Mouse (Mus musculus) MEL (cell line): ENCODE measurements around the gene Ginm1. TPM values are rescaled to one million over a fixed set of nuclear protein-coding genes. Genes with fewer than 3 reads are reported as not detected.

ENCODE experiments used
- DNase-seq: peaks from one replicate; pipeline ENCODE4 v3.0.0; 2011; ENCODE audit warnings: low read depth, low spot score
- H3K27ac ChIP-seq: 2 replicates; pipeline ENCODE4 v1.5.1; 2012; ENCODE audit warnings: low read depth, mild to moderate bottlenecking, control low read depth, low read length, moderate library complexity; ENCODE audit not compliant: control insufficient read depth
- H3K27me3 ChIP-seq, 2 experiments: fragments of 150-350 bp in 1 of 2; sonication (generic) in 1 of 2; 2 replicates each; pipeline ENCODE4 v1.6.1; 2012; ENCODE audit warnings: low read length in 2 of 2, mild to moderate bottlenecking in 2 of 2, improper control_type of control experiment in 1 of 2, moderate library complexity in 1 of 2; ENCODE audit not compliant: insufficient read depth in 2 of 2, control insufficient read depth in 1 of 2
- H3K36me3 ChIP-seq, 2 experiments: 2 replicates each; pipeline ENCODE4 v1.6.1; 2012 to 2014; ENCODE audit warnings: low read length in 2 of 2, improper control_type of control experiment in 1 of 2, inconsistent platforms in 1 of 2, mild to moderate bottlenecking in 1 of 2; ENCODE audit not compliant: insufficient read depth in 2 of 2, control insufficient read depth in 1 of 2
- H3K4me1 ChIP-seq, 2 experiments: fragments of 150-350 bp in 1 of 2; sonication (generic) in 1 of 2; 2 replicates each; pipeline ENCODE4 v1.6.1; 2012; ENCODE audit warnings: low read length in 2 of 2, improper control_type of control experiment in 1 of 2, mild to moderate bottlenecking in 1 of 2; ENCODE audit not compliant: insufficient read depth in 2 of 2, control insufficient read depth in 1 of 2
- H3K4me3 ChIP-seq, 2 experiments: fragments of 150-350 bp in 1 of 2; sonication (generic) in 1 of 2; 2 replicates each; pipeline ENCODE4 v1.5.1; 2012; ENCODE audit warnings: low read depth in 2 of 2, low read length in 2 of 2, mild to moderate bottlenecking in 2 of 2, moderate library complexity in 2 of 2, control low read depth in 1 of 2, improper control_type of control experiment in 1 of 2; ENCODE audit not compliant: control insufficient read depth in 1 of 2, insufficient read depth in 1 of 2
- H3K79me2 ChIP-seq: 2 replicates; pipeline ENCODE4 v1.6.1; 2012; ENCODE audit warnings: mild to moderate bottlenecking, low read length, moderate library complexity; ENCODE audit not compliant: control insufficient read depth, poor library complexity, insufficient read depth
- H3K9ac ChIP-seq: 2 replicates; pipeline ENCODE4 v1.6.1; 2012; ENCODE audit warnings: low read depth, mild to moderate bottlenecking, control low read depth, low read length, moderate library complexity; ENCODE audit not compliant: control insufficient read depth, poor library complexity, severe bottlenecking
- H3K9me3 ChIP-seq: fragments of 150-350 bp; sonication (generic); replicated peaks from 2 replicates; pipeline ENCODE4 v1.6.1; 2012; ENCODE audit warnings: mild to moderate bottlenecking, low read length, improper control_type of control experiment, moderate library complexity; ENCODE audit not compliant: insufficient read depth
- CHD1 ChIP-seq: IDR thresholded peaks from 2 replicates; pipeline ENCODE4 v1.6.1; 2012; ENCODE audit warnings: low read depth, mild to moderate bottlenecking, inconsistent platforms, low read length, improper control_type of control experiment
- CHD2 ChIP-seq: IDR thresholded peaks from 2 replicates; pipeline ENCODE4 v1.6.1; 2011; ENCODE audit warnings: low read length, improper control_type of control experiment
- CTCF ChIP-seq, 3 experiments: IDR thresholded peaks in 2 of 3; conservative IDR thresholded peaks in 1 of 3; 2 replicates each; pipeline ENCODE4 v1.5.1; 2011 to 2012; ENCODE audit warnings: low read length in 3 of 3, low read depth in 2 of 3, mild to moderate bottlenecking in 2 of 3, improper control_type of control experiment in 1 of 3, inconsistent platforms in 1 of 3, mixed read lengths in 1 of 3, moderate library complexity in 1 of 3; ENCODE audit not compliant: control insufficient read depth in 1 of 3, insufficient read depth in 1 of 3, poor library complexity in 1 of 3, severe bottlenecking in 1 of 3
- E2F4 ChIP-seq: IDR thresholded peaks from 2 replicates; pipeline ENCODE4 v1.6.1; 2011; ENCODE audit warnings: low read depth, low read length, improper control_type of control experiment, borderline replicate concordance
- ELF1 ChIP-seq: IDR thresholded peaks from 2 replicates; pipeline ENCODE4 v1.6.1; 2014; ENCODE audit warnings: low read depth, mild to moderate bottlenecking, inconsistent platforms, low read length, improper control_type of control experiment, moderate library complexity
- EP300 ChIP-seq, 2 experiments: IDR thresholded peaks; 2 replicates each; pipeline ENCODE4 v1.6.1; 2011; ENCODE audit warnings: improper control_type of control experiment in 2 of 2, low read length in 2 of 2, low read depth in 1 of 2, mild to moderate bottlenecking in 1 of 2
- GABPA ChIP-seq: IDR thresholded peaks from 2 replicates; pipeline ENCODE4 v1.6.1; 2012; ENCODE audit warnings: low read depth, mild to moderate bottlenecking, inconsistent platforms, low read length, improper control_type of control experiment, moderate library complexity
- GATA1 ChIP-seq: IDR thresholded peaks from 2 replicates; pipeline ENCODE4 v1.6.1; 2011; ENCODE audit warnings: low read depth, low read length, improper control_type of control experiment
- MAZ ChIP-seq: IDR thresholded peaks from 2 replicates; pipeline ENCODE4 v1.6.1; 2012; ENCODE audit warnings: low read depth, mild to moderate bottlenecking, inconsistent platforms, low read length, improper control_type of control experiment
- MEF2A ChIP-seq: IDR thresholded peaks from 2 replicates; pipeline ENCODE4 v1.6.1; 2014; ENCODE audit warnings: low read depth, mild to moderate bottlenecking, inconsistent platforms, low read length, improper control_type of control experiment; ENCODE audit not compliant: poor library complexity, insufficient replicate concordance, severe bottlenecking; ENCODE audit errors: extremely low read depth
- MYB ChIP-seq: IDR thresholded peaks from 2 replicates; pipeline ENCODE4 v1.6.1; 2011; ENCODE audit warnings: mild to moderate bottlenecking, low read depth, low read length, improper control_type of control experiment
- MYC ChIP-seq: IDR thresholded peaks from 2 replicates; pipeline ENCODE4 v1.6.1; 2011; ENCODE audit warnings: low read depth, mild to moderate bottlenecking, low read length, improper control_type of control experiment, moderate library complexity
- NELFE ChIP-seq: IDR thresholded peaks from 2 replicates; pipeline ENCODE4 v1.6.1; 2011; ENCODE audit warnings: low read depth, low read length, improper control_type of control experiment
- POLR2A ChIP-seq, 2 experiments: IDR thresholded peaks; 2 replicates each; pipeline ENCODE4 v1.6.1; 2011 to 2012; ENCODE audit warnings: low read length in 2 of 2, mild to moderate bottlenecking in 2 of 2, control low read depth in 1 of 2, improper control_type of control experiment in 1 of 2, low read depth in 1 of 2, moderate library complexity in 1 of 2; ENCODE audit not compliant: control insufficient read depth in 1 of 2, insufficient read depth in 1 of 2, poor library complexity in 1 of 2
- POLR2AphosphoS2 ChIP-seq: IDR thresholded peaks from 2 replicates; pipeline ENCODE4 v1.6.1; 2011; ENCODE audit warnings: low read length, improper control_type of control experiment
- RAD21 ChIP-seq: IDR thresholded peaks from 2 replicates; pipeline ENCODE4 v1.6.1; 2011; ENCODE audit warnings: mild to moderate bottlenecking, low read depth, low read length, improper control_type of control experiment
- RCOR1 ChIP-seq: IDR thresholded peaks from 2 replicates; pipeline ENCODE4 v1.6.1; 2012; ENCODE audit warnings: low read depth, mild to moderate bottlenecking, inconsistent platforms, low read length, improper control_type of control experiment
- TAL1 ChIP-seq: IDR thresholded peaks from 2 replicates; pipeline ENCODE4 v1.6.1; 2012; ENCODE audit warnings: mild to moderate bottlenecking, inconsistent platforms, low read length, moderate library complexity, mixed read lengths
- TCF12 ChIP-seq: IDR thresholded peaks from 2 replicates; pipeline ENCODE4 v1.6.1; 2014; ENCODE audit warnings: low read depth, mild to moderate bottlenecking, inconsistent platforms, low read length, improper control_type of control experiment, moderate library complexity
- ZC3H11A ChIP-seq: IDR thresholded peaks from 2 replicates; pipeline ENCODE4 v1.6.1; 2012; ENCODE audit warnings: low read depth, mild to moderate bottlenecking, inconsistent platforms, low read length, improper control_type of control experiment
- ZKSCAN1 ChIP-seq: IDR thresholded peaks from 2 replicates; pipeline ENCODE4 v1.6.1; 2012; ENCODE audit warnings: low read depth, mild to moderate bottlenecking, inconsistent platforms, low read length, improper control_type of control experiment, moderate library complexity
- ZMIZ1 ChIP-seq: IDR thresholded peaks from 2 replicates; pipeline ENCODE4 v1.6.1; 2012; ENCODE audit warnings: low read depth, mild to moderate bottlenecking, inconsistent platforms, low read length, improper control_type of control experiment, moderate library complexity
- ZNF384 ChIP-seq: IDR thresholded peaks from 2 replicates; pipeline ENCODE4 v1.6.1; 2012; ENCODE audit warnings: low read depth, mild to moderate bottlenecking, inconsistent platforms, low read length, improper control_type of control experiment
- polyA plus RNA-seq, 2 experiments: library from polyadenylated mRNA; stranded (reverse) in 1 of 2; unstranded in 1 of 2; fragments of >175 nt in 1 of 2; fragments of >200 nt in 1 of 2; gene quantifications; 2 replicates each; pipeline versions ENCODE4 v1.2.1 to v1.2.4; 2012; ENCODE audit warnings: low replicate concordance in 2 of 2, low read depth in 1 of 2; ENCODE audit not compliant: insufficient read length in 2 of 2, insufficient read depth in 1 of 2, missing spikeins in 1 of 2
- total RNA-seq: library from RNA; depleted of rRNA; stranded (reverse); fragments of 300-350 nt; gene quantifications from 2 replicates; pipeline ENCODE4 v1.2.3, GENCODE M21; 2012

The Ginm1 gene
- total and polyA plus RNA-seq, 3 experiments = 9.2 to 13.8 TPM; not detected in 1

DNA sequence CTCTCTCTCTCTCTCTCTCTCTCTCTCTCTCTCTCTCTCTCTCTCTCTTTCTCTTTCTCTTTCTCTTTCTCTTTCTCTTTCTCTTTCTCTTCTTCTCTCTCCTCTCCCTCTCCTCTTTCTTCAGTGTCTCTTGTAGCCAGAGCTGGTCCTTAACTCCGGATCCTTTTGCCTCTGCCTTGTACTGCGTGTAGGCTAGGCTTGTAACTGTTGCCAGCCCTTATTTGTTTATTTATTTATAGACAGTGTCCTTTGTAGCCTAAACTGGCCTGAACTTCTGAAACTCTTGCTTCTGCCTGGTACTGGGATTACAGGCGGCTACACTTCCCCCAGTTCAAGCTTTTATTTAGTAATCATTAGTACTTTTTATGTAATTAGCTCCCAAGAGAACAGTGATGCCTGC lies 65.6 kb downstream of the Ginm1 start:
- DNase-seq = peak; percentile 42
- H3K9me3 ChIP-seq = no peaks in the 10 kb centered on the region

DNA sequence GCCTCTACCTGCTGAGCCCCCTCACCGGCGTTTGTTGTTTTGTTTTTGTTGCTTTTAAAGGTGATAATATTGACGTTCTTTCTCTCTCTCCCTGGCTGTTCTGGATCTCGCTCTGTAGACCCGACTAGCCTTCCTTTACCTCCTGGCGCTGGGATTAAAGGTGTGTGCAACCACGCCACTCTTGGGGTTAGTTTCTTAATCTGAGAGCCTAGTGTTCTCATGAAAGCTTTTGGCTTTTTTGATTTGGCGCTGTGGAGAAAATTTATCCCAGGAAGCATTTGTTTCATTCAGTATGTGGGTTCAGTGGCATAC lies 66.2 kb downstream of the Ginm1 start:
- H3K9me3 ChIP-seq = no peaks in the 10 kb centered on the region
- peak overlapping the region; percentile 85 for H3K9ac ChIP-seq
- H3K4me3 ChIP-seq = peak overlapping the region; percentile 79 to 87
- H3K36me3 ChIP-seq = peaks cover 0 to 20% of the 10 kb centered on the region in 2 experiments; a peak in 2 of 4 replicates
- peak; percentile 45 for DNase-seq
- H3K27me3 ChIP-seq = no peaks in the 10 kb centered on the region
- peaks cover 42% of the 10 kb centered on the region for H3K79me2 ChIP-seq
- H3K27ac ChIP-seq = peak overlapping the region; percentile 81
- TF ChIP-seq CHD2 (no peak), MYC (no peak), CTCF (IDR thresholded peaks at IDR 0.05 in 2 of 3, conservative IDR thresholded peaks at IDR 0.05 in 1 of 3; ENCODE audit: control insufficient read depth in 1 of 3, insufficient read depth in 1 of 3, low read depth in 2 of 3, low read length in 3 of 3, poor library complexity in 1 of 3, severe bottlenecking in 1 of 3) (no peak), NELFE (no peak), CHD1 (no peak), MEF2A (no peak), ZMIZ1 (no peak), ZKSCAN1 (no peak)
- peaks cover 6 to 12% of the 10 kb centered on the region in 2 experiments; a peak in 3 of 4 replicates for H3K4me1 ChIP-seq

More for the DNA sequence above, 65.6 kb downstream of the Ginm1 start:
- Histone ChIP-seq H3K79me2 (peaks cover 46% of the 10 kb centered on the region), H3K4me1 (peaks cover 6 to 12% of the 10 kb centered on the region in 2 experiments; a peak in 3 of 4 replicates), H3K27ac (no peak overlapping the region), H3K4me3 (peak overlapping the region; percentile 79 to 87), H3K36me3 (peaks cover 0 to 20% of the 10 kb centered on the region in 2 experiments; a peak in 2 of 4 replicates), H3K27me3 (no peaks in the 10 kb centered on the region), H3K9ac (peak overlapping the region; percentile 74)
- TF ChIP-seq GABPA = no peak
- TF ChIP-seq E2F4 = no peak
- no peak for TF ChIP-seq ELF1
- TF ChIP-seq EP300 (IDR thresholded peaks at IDR 0.05; ENCODE audit: low read depth in 1 of 2, low read length in 2 of 2) = no peak

DNA sequence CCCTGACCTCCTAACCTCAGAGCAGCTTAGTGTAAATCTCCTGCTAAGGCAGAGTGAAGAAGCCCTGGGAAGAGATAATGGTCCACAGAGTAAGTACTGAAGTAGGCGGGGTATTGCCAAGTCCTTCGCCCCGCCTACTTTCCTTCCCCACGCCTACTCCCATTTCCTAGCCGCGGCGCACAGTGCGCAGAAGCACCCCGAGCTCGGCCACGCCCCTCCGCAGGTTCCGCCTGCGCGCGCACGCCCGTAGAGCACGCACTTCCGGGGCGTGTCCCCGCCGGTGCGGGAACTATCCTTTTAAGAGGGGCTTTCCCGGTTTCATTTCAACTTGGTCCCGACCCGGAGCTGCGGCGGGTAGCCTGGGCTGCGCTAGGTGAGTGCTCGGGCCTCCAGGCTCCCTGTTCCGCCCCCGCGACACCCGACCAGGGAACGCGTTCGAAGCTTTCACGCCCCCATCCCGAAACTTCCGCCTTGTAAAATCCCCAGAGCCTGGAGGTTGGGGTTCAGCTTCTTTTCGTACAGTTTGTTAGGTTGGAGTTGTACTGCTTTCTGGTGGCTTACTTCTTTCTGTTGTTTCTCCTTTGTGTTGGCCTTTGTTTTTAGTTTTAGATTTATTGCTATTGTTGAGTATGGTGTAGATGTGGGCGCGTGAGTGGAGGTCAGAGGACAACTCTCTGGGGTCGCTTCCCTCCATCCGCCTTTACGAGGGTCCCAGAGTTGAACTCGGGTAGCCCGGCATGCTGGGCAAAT lies 66.7 kb downstream of the Ginm1 start, which contains the start of gene Katna1:
Gene Katna1 (plus strand): TSS at position 250 of the 750 bp plus-strand sequence.
- peak; percentile 98 for DNase-seq
- H3K4me1 ChIP-seq = peaks cover 6 to 12% of the 10 kb centered on the region in 2 experiments; a peak in 3 of 4 replicates
- H3K27me3 ChIP-seq = no peaks in the 10 kb centered on the region
- H3K79me2 ChIP-seq = peaks cover 40% of the 10 kb centered on the region
- H3K4me3 ChIP-seq = peak within 1 kb of the TSS; percentile 79 to 87
- H3K9ac ChIP-seq = peak within 1 kb of the TSS; percentile 85
- H3K36me3 ChIP-seq = peaks cover 0 to 20% of the 10 kb centered on the region in 2 experiments; a peak in 2 of 4 replicates
- peak within 1 kb of the TSS; percentile 81 for H3K27ac ChIP-seq
- no peaks in the 10 kb centered on the region for H3K9me3 ChIP-seq
- TF ChIP-seq ZC3H11A (no peak), POLR2A (IDR thresholded peaks at IDR 0.05; ENCODE audit: control insufficient read depth in 1 of 2, insufficient read depth in 1 of 2, low read depth in 1 of 2, low read length in 2 of 2, poor library complexity in 1 of 2) (peak; percentile 80 to 94), RCOR1 (no peak), CTCF (IDR thresholded peaks at IDR 0.05 in 2 of 3, conservative IDR thresholded peaks at IDR 0.05 in 1 of 3; ENCODE audit: control insufficient read depth in 1 of 3, insufficient read depth in 1 of 3, low read depth in 2 of 3, low read length in 3 of 3, poor library complexity in 1 of 3, severe bottlenecking in 1 of 3) (no peak), POLR2AphosphoS2 (peak; percentile 74; the same call in 1 of the 2 replicates), EP300 (IDR thresholded peaks at IDR 0.05; ENCODE audit: low read depth in 1 of 2, low read length in 2 of 2) (no peak), TAL1 (no peak), RAD21 (no peak), MYB (no peak), CHD1 (no peak), E2F4 (no peak), ELF1 (peak; percentile 87), NELFE (peak; percentile 94), GATA1 (peak; percentile 13; the same call in 1 of the 2 replicates), MAZ (no peak), TCF12 (no peak), ZNF384 (no peak)
